Mouse (Mus musculus) adrenal gland, adult 18-20 months (tissue): Measurements from ENCODE around the gene Jkamp. TPM values are rescaled to one million over a fixed set of nuclear protein-coding genes. Genes with fewer than 3 reads are reported as not detected.

Experiments used
- DNase-seq, 2 experiments: peaks; one replicate each; pipeline ENCODE4 v3.0.0; 2021 to 2022; ENCODE audit warnings: low spot score in 2 of 2
- microRNA-seq, 2 experiments: library from miRNA; unstranded; fragments of <30 nt; microRNA quantifications; one replicate each; pipeline ENCODE4 v1.2.0; 2021; ENCODE audit warnings: borderline number of aligned reads in 2 of 2
- total RNA-seq, 2 experiments: library from RNA; stranded (reverse); gene quantifications; 1 replicate in 1 of 2; 2 replicates in 1 of 2; pipeline ENCODE4 v1.2.3; 2021

Jkamp gene
- total RNA-seq, 2 experiments from 2014 or later, result 36.5 to 49.8 TPM

DNA sequence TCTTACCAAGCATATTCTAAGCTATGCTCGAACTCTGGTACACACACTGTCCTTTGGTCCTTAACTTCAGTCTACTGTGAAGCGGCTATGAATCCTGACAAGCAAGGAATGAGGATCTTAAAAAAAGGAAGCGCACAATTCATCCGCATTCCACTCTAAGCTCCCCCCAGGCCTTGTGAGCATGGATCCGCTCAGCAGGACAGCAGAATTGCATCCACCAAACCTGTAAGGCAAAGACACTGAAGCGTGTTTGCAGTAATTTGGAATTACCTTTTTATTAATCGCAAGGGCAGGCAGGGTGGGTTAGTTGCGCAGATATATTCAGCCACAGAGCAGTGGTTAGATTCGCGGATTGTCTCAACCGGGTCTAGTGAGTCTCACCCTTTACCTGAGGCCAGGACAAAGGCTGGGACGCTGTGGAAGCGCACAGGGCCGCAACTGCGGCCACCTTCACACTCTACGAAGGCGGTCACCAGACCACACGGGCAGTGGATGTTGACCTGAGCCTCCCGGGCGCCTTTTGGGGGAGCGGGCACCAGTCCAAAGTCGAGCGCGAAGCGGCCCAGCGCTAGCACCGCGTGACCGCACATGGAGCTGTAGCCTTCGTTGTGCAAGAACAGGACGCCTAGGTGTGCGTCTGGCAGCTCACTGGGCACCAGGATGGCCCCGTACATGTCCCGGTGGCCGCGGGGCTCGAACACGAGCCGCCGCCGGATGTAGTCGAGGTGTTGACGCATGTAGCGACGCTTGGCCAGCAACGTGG is 947 bp upstream of the Jkamp start:
- DNase-seq, result peak in 1 of 2 experiments; percentile 66

DNA sequence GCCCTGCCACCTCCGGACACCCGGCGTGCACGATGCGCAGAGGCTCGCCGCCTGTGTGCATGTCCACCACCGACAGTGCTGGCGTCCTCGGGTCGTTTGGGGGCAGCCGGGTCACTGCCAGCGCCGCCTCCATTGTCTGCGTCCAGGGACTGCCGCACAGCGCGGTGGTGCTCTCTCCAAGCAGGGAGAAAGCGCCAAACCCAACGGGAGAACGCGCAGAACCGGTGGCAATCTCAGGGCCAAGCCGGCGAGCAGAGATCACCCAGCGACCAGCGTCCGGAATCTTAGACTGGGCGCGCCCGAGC is 413 bp upstream of the Jkamp start:
- DNase-seq, result no peak

GRCm38 (mm10) chr12:72086166-72086825 is 907 bp downstream of the Jkamp start:
- no peak for DNase-seq

- DNase-seq, result no peak
Observed at GRCm38 (mm10) chr12:72089802-72090201, 4.4 kb downstream of the Jkamp start.

DNA sequence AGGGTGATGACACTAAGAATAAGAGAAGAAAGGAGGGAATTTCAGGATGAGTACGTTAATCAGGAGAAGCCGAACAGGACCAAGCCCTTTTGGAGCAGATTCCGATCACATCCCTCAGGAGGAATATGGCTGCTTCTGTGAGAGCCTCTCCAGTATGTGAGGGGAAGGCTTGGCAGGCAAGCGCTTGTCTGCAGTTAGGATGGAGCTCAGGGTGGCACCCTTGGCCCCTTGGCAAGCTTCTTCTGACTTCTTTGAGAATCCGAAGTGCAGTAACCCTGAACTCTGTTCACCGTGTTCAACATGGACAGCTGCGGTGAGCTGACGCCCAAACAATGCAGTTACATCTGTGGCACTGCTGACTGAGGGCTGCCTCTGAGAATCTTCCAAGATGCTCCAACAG is 11.6 kb downstream of the Jkamp start:
- DNase-seq, result no peak

GRCm38 (mm10) chr12:72102776-72103175 is 17.4 kb downstream of the Jkamp start:
- no peak for DNase-seq

GRCm38 (mm10) chr12:72104027-72104426 is 18.6 kb downstream of the Jkamp start:
- no peak for DNase-seq

DNA sequence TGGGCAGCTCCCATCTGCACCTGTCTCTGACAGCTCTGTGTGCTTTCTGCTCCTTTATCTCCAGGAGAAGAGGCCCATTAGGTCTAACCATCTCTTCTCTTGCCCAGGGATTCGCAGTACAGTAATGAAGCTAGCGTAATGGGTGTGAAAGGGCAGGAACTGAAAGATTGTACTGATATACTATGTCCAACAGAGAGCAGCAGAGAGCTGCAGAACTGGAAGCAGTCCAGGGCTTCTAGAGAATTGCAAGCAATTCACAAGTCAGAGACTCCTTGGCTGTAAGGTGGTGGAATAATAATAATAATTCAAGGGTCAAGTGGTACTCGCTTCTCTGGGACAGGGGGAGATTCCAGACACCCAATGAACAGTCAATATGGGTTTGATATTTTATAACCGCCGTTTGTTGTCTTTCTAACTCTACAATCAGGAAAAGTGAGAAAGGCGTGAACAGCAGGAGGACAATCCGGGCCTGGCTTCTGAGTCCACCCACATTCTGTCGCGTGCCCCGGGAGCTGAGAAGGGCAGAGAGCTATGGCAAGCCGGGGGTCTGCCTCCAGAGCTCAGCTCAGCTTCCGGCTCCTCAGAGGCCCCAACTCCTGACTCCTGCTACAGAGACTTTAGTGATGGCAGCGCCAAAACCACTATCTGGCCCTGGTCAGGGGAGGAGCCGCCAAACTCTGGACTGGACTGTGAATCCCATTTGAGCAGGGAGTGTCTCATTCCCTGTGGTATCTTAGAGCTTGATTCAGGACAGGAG is 19.3 kb downstream of the Jkamp start:
- DNase-seq, result peak; percentile 48 to 51

DNA sequence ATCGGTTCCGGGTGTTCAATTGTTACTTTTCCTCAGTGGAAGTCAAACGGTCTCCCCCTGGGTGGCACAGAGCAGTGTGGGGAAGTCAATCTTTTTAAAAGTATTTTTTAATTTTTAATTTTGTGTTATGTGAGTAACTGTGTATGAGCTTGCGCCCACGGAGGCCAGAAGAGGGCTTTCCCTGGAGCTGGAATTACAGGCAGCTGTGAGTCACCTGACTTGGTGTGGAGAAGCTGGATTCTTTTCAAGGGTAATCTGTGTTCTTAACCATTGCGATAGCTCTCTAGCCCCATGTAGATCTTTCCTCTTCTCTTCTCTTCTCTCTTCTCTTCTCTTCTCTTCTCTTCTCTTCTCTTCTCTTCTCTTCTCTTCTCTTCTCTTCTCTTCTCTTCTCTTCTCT is 29.7 kb downstream of the Jkamp start:
- DNase-seq, result no peak

- no peak for DNase-seq
Observed at GRCm38 (mm10) chr12:72115686-72116345, 30.4 kb downstream of the Jkamp start.

DNA sequence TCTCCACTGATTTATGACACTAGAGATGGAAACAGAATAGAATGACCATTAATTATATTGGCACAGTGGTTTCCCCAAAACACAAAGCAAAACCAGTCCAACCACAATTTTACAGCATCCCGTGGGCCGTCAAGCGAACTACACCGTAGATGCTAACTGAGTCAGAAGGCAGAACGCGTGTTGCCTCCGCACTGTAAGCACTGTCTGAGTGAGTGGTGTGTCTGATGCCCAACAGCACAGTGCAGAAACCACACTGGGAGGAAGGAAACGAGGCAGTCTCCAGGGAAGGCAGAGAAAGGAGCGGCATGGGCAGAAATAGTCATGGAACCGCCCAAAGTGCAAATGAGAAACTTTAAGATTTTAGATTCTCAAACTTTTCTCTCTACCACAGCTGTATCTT is 43.8 kb downstream of the Jkamp start:
- no peak for DNase-seq

- DNase-seq, result no peak
Observed at GRCm38 (mm10) chr12:72150786-72151185, 65.4 kb downstream of the Jkamp start.

Small RNA genes within 50 kb of the gene (microRNA-seq; reads per million reads assigned to microRNA genes)
- gene Gm24466, result 0 reads per million in 2 experiments

Other genes with a start within 250 kb of the Jkamp start
- gene Gpr135, start 14.5 kb upstream of the Jkamp start, total RNA-seq, result 1 to 10 TPM; 2.4 to 3.1 TPM
- gene L3hypdh, start 150 bp upstream of the Jkamp start, total RNA-seq, result 10 to 100 TPM; 13.0 to 13.8 TPM
- gene Ccdc175, start 99.4 kb downstream of the Jkamp start, total RNA-seq, result not detected